Mouse (Mus musculus): ENCODE measurements around the gene Thrb. TPM values are rescaled to one million over a fixed set of nuclear protein-coding genes. Genes with fewer than 3 reads are reported as not detected.

Thrb gene
- total and polyA plus RNA-seq, 3 experiments: 7.7 to 28.1 (median 27.5) TPM

DNA sequence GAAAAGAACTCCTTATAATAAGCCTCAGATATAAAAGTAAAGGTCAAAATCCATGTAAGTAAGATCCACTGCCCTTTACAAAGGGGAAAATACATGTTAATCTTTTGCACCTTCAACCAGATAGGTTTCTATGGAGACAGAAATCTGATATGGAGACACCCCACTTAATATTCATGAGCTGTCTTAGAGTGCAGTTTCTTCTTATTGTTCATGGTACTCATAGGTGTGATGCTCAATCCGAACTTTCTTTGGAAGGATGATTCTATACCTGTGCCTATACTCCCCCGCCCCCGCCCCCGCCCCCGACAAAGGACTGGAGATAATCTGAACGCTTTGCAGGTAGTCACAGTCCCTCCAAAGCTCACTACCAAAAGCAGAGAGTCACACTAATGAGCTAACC is 312.6 kb downstream of the Thrb start:
- Histone ChIP-seq H3K27me3 (ENCODE audit: control insufficient read depth, insufficient read depth, low read length) (no peaks in the 10 kb centered on the region), H3K4me3 (no peak overlapping the region), H3K79me2 (replicated peaks; ENCODE audit: control insufficient read depth, insufficient read depth, low read length) (no peaks in the 10 kb centered on the region), H3K9ac (ENCODE audit: low read depth, low read length) (no peak overlapping the region), H3K4me1 (ENCODE audit: control insufficient read depth, insufficient read depth, low read length) (no peaks in the 10 kb centered on the region), H3K36me3 (ENCODE audit: control insufficient read depth, insufficient read depth, low read length) (no peaks in the 10 kb centered on the region), H3K27ac (no peak overlapping the region)
- no peak for DNase-seq
- WGBS: 78% methylated on average over 6 of the region's 6 CpGs
- TF ChIP-seq POLR2A (IDR thresholded peaks at IDR 0.05; ENCODE audit: insufficient read depth, low read depth, low read length) (no peak), CTCF (IDR thresholded peaks at IDR 0.05) (no peak), EP300 (IDR thresholded peaks at IDR 0.05; ENCODE audit: insufficient read depth, low read depth, low read length) (no peak)
- intact Hi-C loops (cut with DNase I): no loop called here

DNA sequence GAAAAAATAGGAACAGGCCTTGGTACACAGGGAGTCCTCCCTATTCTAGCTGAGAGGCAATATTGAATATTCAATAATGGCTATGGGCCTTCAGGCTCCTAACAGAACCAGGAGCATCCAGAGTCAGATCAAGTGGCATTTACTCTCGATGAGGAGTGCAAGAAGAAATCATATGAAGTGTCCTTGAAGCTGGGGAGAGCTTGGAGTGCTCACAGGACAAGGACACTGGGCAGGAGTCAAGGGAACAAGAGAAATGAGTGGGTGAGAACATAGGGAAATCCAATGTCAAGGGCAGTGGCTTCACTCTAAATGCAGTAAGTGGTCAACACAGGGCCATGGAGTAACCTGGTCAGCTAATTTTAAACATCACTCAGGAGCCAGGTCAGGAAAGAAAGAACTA is 315.7 kb downstream of the Thrb start:
- Histone ChIP-seq H3K27me3 (ENCODE audit: control insufficient read depth, insufficient read depth, low read length) (no peaks in the 10 kb centered on the region), H3K36me3 (ENCODE audit: control insufficient read depth, insufficient read depth, low read length) (no peaks in the 10 kb centered on the region), H3K9ac (ENCODE audit: low read depth, low read length) (no peak overlapping the region), H3K4me3 (no peak overlapping the region), H3K27ac (no peak overlapping the region), H3K4me1 (ENCODE audit: control insufficient read depth, insufficient read depth, low read length) (no peaks in the 10 kb centered on the region), H3K79me2 (replicated peaks; ENCODE audit: control insufficient read depth, insufficient read depth, low read length) (no peaks in the 10 kb centered on the region)
- intact Hi-C loops (cut with DNase I): no loop called here
- 56% methylated on average over 1 of the region's 1 CpGs for WGBS
- DNase-seq: no peak
- TF ChIP-seq CTCF (IDR thresholded peaks at IDR 0.05) (no peak), POLR2A (IDR thresholded peaks at IDR 0.05; ENCODE audit: insufficient read depth, low read depth, low read length) (no peak), EP300 (IDR thresholded peaks at IDR 0.05; ENCODE audit: insufficient read depth, low read depth, low read length) (no peak)

DNA sequence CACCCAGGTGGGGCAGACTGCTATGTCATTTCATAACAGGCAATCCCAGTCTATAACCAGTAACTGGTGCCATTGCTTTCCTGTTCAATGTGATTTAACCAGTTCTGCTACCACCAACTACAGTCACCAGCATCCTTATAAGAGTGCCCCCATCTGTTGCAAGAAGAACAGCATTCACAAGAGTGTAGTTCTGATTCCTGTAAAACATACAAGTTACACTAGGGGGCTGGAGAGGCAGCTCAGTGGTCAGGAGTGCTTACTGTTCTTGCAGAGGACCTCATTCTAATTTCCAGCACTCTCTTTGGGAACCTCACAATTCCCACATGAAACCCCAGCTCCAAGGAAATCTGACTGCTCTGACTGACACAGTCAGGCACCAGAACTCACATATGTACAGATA is 318.2 kb downstream of the Thrb start:
- DNase-seq: no peak
- Histone ChIP-seq H3K27me3 (ENCODE audit: control insufficient read depth, insufficient read depth, low read length) (no peaks in the 10 kb centered on the region), H3K27ac (no peak overlapping the region), H3K36me3 (ENCODE audit: control insufficient read depth, insufficient read depth, low read length) (no peaks in the 10 kb centered on the region), H3K79me2 (replicated peaks; ENCODE audit: control insufficient read depth, insufficient read depth, low read length) (no peaks in the 10 kb centered on the region), H3K4me1 (ENCODE audit: control insufficient read depth, insufficient read depth, low read length) (no peaks in the 10 kb centered on the region), H3K4me3 (no peak overlapping the region), H3K9ac (ENCODE audit: low read depth, low read length) (no peak overlapping the region)
- intact Hi-C loops (cut with DNase I): no loop called here
- TF ChIP-seq POLR2A (IDR thresholded peaks at IDR 0.05; ENCODE audit: insufficient read depth, low read depth, low read length) (no peak), CTCF (IDR thresholded peaks at IDR 0.05) (no peak), EP300 (IDR thresholded peaks at IDR 0.05; ENCODE audit: insufficient read depth, low read depth, low read length) (no peak)

DNA sequence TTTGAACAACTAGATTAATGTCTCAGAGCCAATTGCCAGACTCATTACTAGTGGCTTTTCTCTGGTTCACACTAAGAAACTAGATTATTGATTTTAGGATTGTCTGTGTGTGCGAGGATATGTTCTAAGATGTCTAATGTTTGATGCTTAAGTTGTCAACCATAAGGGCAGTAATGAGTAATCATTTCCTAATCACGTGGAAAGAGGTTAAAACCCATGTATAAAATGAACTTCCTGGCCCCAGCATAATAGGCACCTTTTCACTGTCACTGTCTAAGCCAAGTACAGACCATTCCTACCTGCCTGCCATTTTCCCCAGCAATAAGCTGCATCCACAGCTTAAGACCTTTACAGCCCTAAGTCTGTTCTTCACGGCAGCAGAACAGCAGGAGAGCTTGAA is 321.2 kb downstream of the Thrb start:
- Histone ChIP-seq H3K4me1 (ENCODE audit: control insufficient read depth, insufficient read depth, low read length) (no peaks in the 10 kb centered on the region), H3K9ac (ENCODE audit: low read depth, low read length) (no peak overlapping the region), H3K79me2 (replicated peaks; ENCODE audit: control insufficient read depth, insufficient read depth, low read length) (no peaks in the 10 kb centered on the region), H3K27me3 (ENCODE audit: control insufficient read depth, insufficient read depth, low read length) (no peaks in the 10 kb centered on the region), H3K36me3 (ENCODE audit: control insufficient read depth, insufficient read depth, low read length) (no peaks in the 10 kb centered on the region), H3K27ac (no peak overlapping the region), H3K4me3 (no peak overlapping the region)
- DNase-seq: no peak
- intact Hi-C loops (cut with DNase I): no loop called here
- TF ChIP-seq EP300 (IDR thresholded peaks at IDR 0.05; ENCODE audit: insufficient read depth, low read depth, low read length): no peak
- no peak for TF ChIP-seq POLR2A (IDR thresholded peaks at IDR 0.05; ENCODE audit: insufficient read depth, low read depth, low read length)
- TF ChIP-seq CTCF (IDR thresholded peaks at IDR 0.05): no peak
- WGBS: 72% methylated on average over 3 of the region's 3 CpGs

DNA sequence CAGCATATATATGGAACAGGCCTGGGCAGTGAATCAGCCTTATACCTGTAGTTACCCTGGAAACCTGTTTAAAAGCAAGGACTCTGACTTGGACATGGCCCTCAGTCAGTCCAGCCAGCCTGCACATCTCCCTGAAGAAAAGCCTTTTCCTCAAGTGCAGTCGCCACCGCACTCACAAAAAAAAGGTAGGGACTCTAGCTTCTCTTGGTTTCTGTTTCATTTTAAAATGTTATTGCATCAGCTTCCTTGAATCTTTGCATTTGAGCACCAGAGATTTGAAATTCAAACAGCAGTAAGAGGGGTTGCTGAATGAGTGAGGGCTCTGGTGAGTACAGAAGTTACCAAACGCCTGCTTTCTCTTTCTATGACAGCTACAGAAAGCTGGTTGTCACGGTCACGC is 322.0 kb downstream of the Thrb start:
- Histone ChIP-seq H3K4me1 (ENCODE audit: control insufficient read depth, insufficient read depth, low read length) (no peaks in the 10 kb centered on the region), H3K79me2 (replicated peaks; ENCODE audit: control insufficient read depth, insufficient read depth, low read length) (no peaks in the 10 kb centered on the region), H3K4me3 (no peak overlapping the region), H3K9ac (ENCODE audit: low read depth, low read length) (no peak overlapping the region), H3K36me3 (ENCODE audit: control insufficient read depth, insufficient read depth, low read length) (no peaks in the 10 kb centered on the region), H3K27ac (no peak overlapping the region), H3K27me3 (ENCODE audit: control insufficient read depth, insufficient read depth, low read length) (no peaks in the 10 kb centered on the region)
- no peak for TF ChIP-seq POLR2A (IDR thresholded peaks at IDR 0.05; ENCODE audit: insufficient read depth, low read depth, low read length)
- no peak for TF ChIP-seq CTCF (IDR thresholded peaks at IDR 0.05)
- TF ChIP-seq EP300 (IDR thresholded peaks at IDR 0.05; ENCODE audit: insufficient read depth, low read depth, low read length): no peak
- no peak for DNase-seq
- intact Hi-C loops (cut with DNase I): no loop called here
- WGBS: 82% methylated on average over 5 of the region's 5 CpGs

DNA sequence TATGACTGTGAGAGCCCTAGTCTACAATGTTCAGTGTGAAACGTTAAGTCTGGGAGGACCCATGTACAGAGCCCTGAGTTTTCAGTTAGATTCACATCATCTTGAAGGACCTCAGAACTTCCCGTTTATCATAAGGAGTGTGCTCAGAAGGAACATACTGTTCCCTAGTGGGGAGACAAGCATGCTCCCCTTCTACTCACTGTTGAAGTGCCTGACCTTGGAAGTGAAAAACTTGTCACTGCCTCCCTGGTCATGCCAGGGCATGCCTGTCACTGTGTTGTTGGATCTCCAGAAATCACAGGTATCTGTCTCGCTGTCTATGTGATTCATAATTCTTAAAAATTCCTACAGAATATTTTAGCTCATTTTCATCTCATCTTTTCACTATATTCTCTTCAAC is 323.3 kb downstream of the Thrb start:
- TF ChIP-seq POLR2A (IDR thresholded peaks at IDR 0.05; ENCODE audit: insufficient read depth, low read depth, low read length): no peak
- no peak for TF ChIP-seq CTCF (IDR thresholded peaks at IDR 0.05)
- TF ChIP-seq EP300 (IDR thresholded peaks at IDR 0.05; ENCODE audit: insufficient read depth, low read depth, low read length): no peak
- Histone ChIP-seq H3K79me2 (replicated peaks; ENCODE audit: control insufficient read depth, insufficient read depth, low read length) (no peaks in the 10 kb centered on the region), H3K9ac (ENCODE audit: low read depth, low read length) (no peak overlapping the region), H3K36me3 (ENCODE audit: control insufficient read depth, insufficient read depth, low read length) (no peaks in the 10 kb centered on the region), H3K4me1 (ENCODE audit: control insufficient read depth, insufficient read depth, low read length) (no peaks in the 10 kb centered on the region), H3K4me3 (no peak overlapping the region), H3K27ac (no peak overlapping the region), H3K27me3 (ENCODE audit: control insufficient read depth, insufficient read depth, low read length) (no peaks in the 10 kb centered on the region)
- no peak for DNase-seq
- intact Hi-C loops (cut with DNase I): no loop called here
- 60% methylated on average over 3 of the region's 3 CpGs for WGBS
